Mouse (Mus musculus): ENCODE measurements around the gene Rbfox1. TPM values are rescaled to one million over a fixed set of nuclear protein-coding genes. Genes with fewer than 3 reads are reported as not detected.
A peak's percentile ranks its signal among the peaks of the same experiment; 100 is the strongest.

Gene Rbfox1
- polyA plus RNA-seq, 1 experiment from 2014 or later: 1.6 TPM

- Histone ChIP-seq H3K4me2 (ENCODE audit: low read depth, low read length) (no peak overlapping the region), H3K27ac (ENCODE audit: low read length) (no peak overlapping the region), H3K9ac (ENCODE audit: low read length) (no peak overlapping the region), H3K4me3 (ENCODE audit: low read length) (no peak overlapping the region), H3K27me3 (ENCODE audit: control insufficient read depth, insufficient read depth, low read depth, low read length) (no peaks in the 10 kb centered on the region), H3K9me3 (ENCODE audit: control insufficient read depth, low read length) (no peaks in the 10 kb centered on the region), H3K36me3 (ENCODE audit: control insufficient read depth, insufficient read depth, low read length) (no peaks in the 10 kb centered on the region), H3K4me1 (replicated peaks; ENCODE audit: control insufficient read depth, insufficient read depth, low read length) (no peaks in the 10 kb centered on the region)
- 78% methylated on average over 4 of the region's 4 CpGs for WGBS
- no peak for ATAC-seq (ENCODE audit: low read depth)
These were observed 180.3 kb downstream of the Rbfox1 start for GRCm38 (mm10) chr16:6065481-6065880.

GRCm38 (mm10) chr16:6075442-6076050, 190.4 kb downstream of the Rbfox1 start:
- H3K4me3 ChIP-seq (ENCODE audit: low read length): no peak overlapping the region
- no peak overlapping the region for H3K4me2 ChIP-seq (ENCODE audit: low read depth, low read length)
- no peaks in the 10 kb centered on the region for H3K36me3 ChIP-seq (ENCODE audit: control insufficient read depth, insufficient read depth, low read length)
- 71% methylated on average over 10 of the region's 10 CpGs for WGBS
- no peaks in the 10 kb centered on the region for H3K9me3 ChIP-seq (ENCODE audit: control insufficient read depth, low read length)
- H3K27me3 ChIP-seq (ENCODE audit: control insufficient read depth, insufficient read depth, low read depth, low read length): no peaks in the 10 kb centered on the region
- no peaks in the 10 kb centered on the region for H3K4me1 ChIP-seq (replicated peaks; ENCODE audit: control insufficient read depth, insufficient read depth, low read length)
- no peak overlapping the region for H3K27ac ChIP-seq (ENCODE audit: low read length)
- ATAC-seq (ENCODE audit: low read depth): no peak
- no peak overlapping the region for H3K9ac ChIP-seq (ENCODE audit: low read length)

DNA sequence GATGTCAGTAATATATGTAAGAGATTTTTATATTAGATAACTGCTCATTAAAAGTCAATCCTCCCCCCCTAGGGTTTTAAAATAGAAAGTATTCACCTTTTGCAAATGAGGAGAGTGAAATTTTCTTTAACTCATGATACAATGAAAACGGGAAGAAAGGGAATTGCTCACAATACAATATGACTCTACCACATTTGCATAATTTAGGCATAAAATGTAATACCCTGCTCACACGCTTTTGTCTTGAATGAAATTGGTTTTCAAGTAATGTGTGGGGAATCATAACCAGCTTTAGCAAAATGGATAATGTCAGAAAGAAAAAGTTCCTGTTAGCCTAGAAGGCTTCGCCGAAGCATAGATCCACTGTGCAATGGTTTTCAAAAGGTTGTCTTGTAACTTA, 193.9 kb downstream of the Rbfox1 start:
- 84% methylated on average over 4 of the region's 4 CpGs for WGBS
- ATAC-seq (ENCODE audit: low read depth): no peak
- H3K9ac ChIP-seq (ENCODE audit: low read length): no peak overlapping the region
- no peak overlapping the region for H3K4me3 ChIP-seq (ENCODE audit: low read length)
- H3K4me2 ChIP-seq (ENCODE audit: low read depth, low read length): no peak overlapping the region
- H3K27ac ChIP-seq (ENCODE audit: low read length): no peak overlapping the region
- no peaks in the 10 kb centered on the region for H3K36me3 ChIP-seq (ENCODE audit: control insufficient read depth, insufficient read depth, low read length)
- no peaks in the 10 kb centered on the region for H3K27me3 ChIP-seq (ENCODE audit: control insufficient read depth, insufficient read depth, low read depth, low read length)
- H3K4me1 ChIP-seq (replicated peaks; ENCODE audit: control insufficient read depth, insufficient read depth, low read length): no peaks in the 10 kb centered on the region
- H3K9me3 ChIP-seq (ENCODE audit: control insufficient read depth, low read length): no peaks in the 10 kb centered on the region

DNA sequence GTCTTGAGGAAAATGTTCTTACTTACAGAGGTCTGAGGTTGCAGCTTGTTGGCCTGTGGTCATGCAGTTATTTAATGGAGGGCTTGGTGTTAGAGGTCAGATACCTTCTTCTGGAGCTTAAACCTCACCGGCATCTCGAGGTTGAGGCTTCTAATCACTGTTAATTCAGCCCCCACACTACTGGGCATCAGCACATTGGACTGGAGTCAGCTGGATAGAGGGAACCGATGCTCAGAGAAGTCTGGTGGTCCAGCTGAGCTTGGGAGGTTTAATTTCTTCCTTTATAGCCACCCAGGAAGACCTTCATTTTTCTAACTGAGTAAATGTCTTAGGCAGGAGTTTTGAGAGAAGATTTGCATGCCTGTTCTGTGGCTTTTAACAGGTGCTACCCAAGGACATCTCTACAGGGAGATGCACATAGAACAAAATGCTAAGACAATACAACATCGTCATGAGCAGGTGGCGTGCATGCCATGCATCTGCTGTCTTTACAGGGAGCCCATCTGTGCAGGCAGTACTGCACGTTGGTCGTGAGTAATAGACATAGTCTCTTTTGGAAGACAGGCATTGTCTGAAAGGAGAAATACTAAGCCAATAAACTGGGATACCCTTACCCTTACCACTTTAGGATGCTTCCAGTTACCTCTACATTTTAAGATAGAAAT, 199.7 kb downstream of the Rbfox1 start:
- H3K4me2 ChIP-seq (ENCODE audit: low read depth, low read length): no peak overlapping the region
- ATAC-seq (ENCODE audit: low read depth): no peak
- 70% methylated on average over 7 of the region's 7 CpGs for WGBS

GRCm38 (mm10) chr16:6086200-6086599, 201.0 kb downstream of the Rbfox1 start:
- Histone ChIP-seq H3K27ac (ENCODE audit: low read length) (0 out of 2 replicates have a peak overlapping the region, but pooled peaks have one; percentile 6), H3K9me3 (ENCODE audit: control insufficient read depth, low read length) (no peaks in the 10 kb centered on the region), H3K4me2 (ENCODE audit: low read depth, low read length) (no peak overlapping the region), H3K27me3 (ENCODE audit: control insufficient read depth, insufficient read depth, low read depth, low read length) (no peaks in the 10 kb centered on the region), H3K36me3 (ENCODE audit: control insufficient read depth, insufficient read depth, low read length) (no peaks in the 10 kb centered on the region), H3K4me3 (ENCODE audit: low read length) (no peak overlapping the region), H3K9ac (ENCODE audit: low read length) (no peak overlapping the region), H3K4me1 (replicated peaks; ENCODE audit: control insufficient read depth, insufficient read depth, low read length) (no peaks in the 10 kb centered on the region)
- peak; percentile 77 for ATAC-seq (ENCODE audit: low read depth)
- 31% methylated on average over 3 of the region's 3 CpGs for WGBS

More for the DNA sequence above, 199.7 kb downstream of the Rbfox1 start:
- Histone ChIP-seq H3K9ac (ENCODE audit: low read length) (no peak overlapping the region), H3K4me1 (replicated peaks; ENCODE audit: control insufficient read depth, insufficient read depth, low read length) (no peaks in the 10 kb centered on the region), H3K27ac (ENCODE audit: low read length) (no peak overlapping the region), H3K4me3 (ENCODE audit: low read length) (no peak overlapping the region), H3K27me3 (ENCODE audit: control insufficient read depth, insufficient read depth, low read depth, low read length) (no peaks in the 10 kb centered on the region), H3K36me3 (ENCODE audit: control insufficient read depth, insufficient read depth, low read length) (no peaks in the 10 kb centered on the region), H3K9me3 (ENCODE audit: control insufficient read depth, low read length) (no peaks in the 10 kb centered on the region)

DNA sequence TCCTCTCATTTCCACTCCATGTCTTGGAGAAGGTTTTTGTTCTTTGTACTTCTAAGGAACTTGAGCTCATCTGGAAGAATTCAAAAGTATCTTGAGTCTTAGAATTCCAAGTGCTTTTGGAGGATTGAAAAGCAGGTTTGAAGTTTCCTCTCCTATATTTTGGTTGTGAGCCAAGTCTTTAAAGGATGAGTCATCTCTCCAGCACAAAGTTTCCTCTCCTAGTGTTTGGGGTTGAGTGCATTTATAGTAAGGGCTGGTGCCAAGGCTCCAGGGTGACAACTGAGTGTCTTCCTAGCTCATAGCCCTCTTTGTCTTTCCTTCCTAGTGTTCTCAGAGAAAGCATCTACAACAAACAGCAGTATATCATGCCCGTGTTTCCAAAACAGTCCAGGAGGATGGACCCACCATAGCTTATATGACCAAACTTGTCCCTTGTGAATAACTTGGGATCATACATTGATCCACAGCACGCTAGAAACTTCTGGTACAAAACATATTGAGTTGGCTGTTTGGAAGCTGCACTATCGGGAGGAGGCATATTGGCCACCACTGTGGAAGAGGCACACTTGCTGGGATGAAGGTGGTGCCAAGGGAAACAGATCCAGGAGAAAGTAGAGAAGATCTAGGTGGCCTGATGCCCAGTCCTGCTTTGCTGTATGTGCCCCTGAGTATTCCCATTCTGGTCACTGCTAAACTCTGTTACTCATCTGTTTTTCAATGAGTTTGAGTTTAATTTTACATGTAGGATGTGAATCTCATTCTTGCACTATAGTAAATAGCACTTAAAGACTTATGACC, 206.4 kb downstream of the Rbfox1 start:
- Histone ChIP-seq H3K27ac (ENCODE audit: low read length) (no peak overlapping the region), H3K4me2 (ENCODE audit: low read depth, low read length) (no peak overlapping the region), H3K36me3 (ENCODE audit: control insufficient read depth, insufficient read depth, low read length) (no peaks in the 10 kb centered on the region), H3K9me3 (ENCODE audit: control insufficient read depth, low read length) (no peaks in the 10 kb centered on the region), H3K4me3 (ENCODE audit: low read length) (no peak overlapping the region), H3K27me3 (ENCODE audit: control insufficient read depth, insufficient read depth, low read depth, low read length) (no peaks in the 10 kb centered on the region), H3K9ac (ENCODE audit: low read length) (no peak overlapping the region), H3K4me1 (replicated peaks; ENCODE audit: control insufficient read depth, insufficient read depth, low read length) (no peaks in the 10 kb centered on the region)
- ATAC-seq (ENCODE audit: low read depth): no peak
- WGBS: 84% methylated on average over 3 of the region's 3 CpGs

- ATAC-seq (ENCODE audit: low read depth): no peak
- WGBS: 49% methylated on average over 2 of the region's 2 CpGs
- H3K4me3 ChIP-seq (ENCODE audit: low read length): no peak overlapping the region
- no peak overlapping the region for H3K27ac ChIP-seq (ENCODE audit: low read length)
- H3K27me3 ChIP-seq (ENCODE audit: control insufficient read depth, insufficient read depth, low read depth, low read length): no peaks in the 10 kb centered on the region
- no peaks in the 10 kb centered on the region for H3K4me1 ChIP-seq (replicated peaks; ENCODE audit: control insufficient read depth, insufficient read depth, low read length)
- H3K9me3 ChIP-seq (ENCODE audit: control insufficient read depth, low read length): no peaks in the 10 kb centered on the region
- no peaks in the 10 kb centered on the region for H3K36me3 ChIP-seq (ENCODE audit: control insufficient read depth, insufficient read depth, low read length)
- no peak overlapping the region for H3K9ac ChIP-seq (ENCODE audit: low read length)
- H3K4me2 ChIP-seq (ENCODE audit: low read depth, low read length): no peak overlapping the region
These were observed 210.6 kb downstream of the Rbfox1 start for GRCm38 (mm10) chr16:6095604-6096372.

DNA sequence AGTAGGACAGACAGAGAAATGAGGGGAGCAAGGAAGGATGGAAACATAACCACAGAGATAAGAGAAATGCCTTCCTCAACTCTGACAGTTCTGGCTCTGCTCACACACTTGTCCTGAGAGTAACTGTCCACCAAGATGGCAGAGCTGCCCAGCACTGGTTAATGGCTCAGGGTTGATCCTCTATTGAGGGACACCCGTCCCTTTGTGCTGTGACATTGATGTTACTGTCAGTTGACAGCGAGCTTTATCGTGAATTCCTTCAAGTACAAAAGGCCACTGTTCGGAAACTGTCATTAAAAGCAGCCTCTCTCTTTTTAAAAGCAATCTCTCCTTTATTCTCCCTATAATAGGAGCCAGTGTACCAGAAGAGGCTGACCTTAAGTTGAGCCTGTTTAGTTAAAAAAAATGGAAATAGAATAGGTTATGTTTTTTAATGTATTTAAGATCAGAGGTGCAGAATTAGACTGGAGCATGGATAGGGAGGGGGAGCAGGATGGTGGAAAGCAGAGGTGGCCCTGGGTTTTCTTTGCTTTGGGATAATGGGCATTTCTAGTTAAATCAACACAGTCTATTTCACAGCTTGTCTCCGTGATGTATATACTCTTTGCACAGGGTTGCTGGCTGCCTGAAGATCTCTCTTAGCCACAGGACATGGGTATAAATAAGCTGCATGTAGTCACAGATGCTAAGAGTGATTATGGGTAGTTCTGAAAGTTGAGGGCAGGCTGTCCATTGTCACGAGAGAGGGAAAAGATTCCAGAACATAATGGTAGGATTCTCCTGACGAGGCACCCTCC, 212.3 kb downstream of the Rbfox1 start:
- Histone ChIP-seq H3K27ac (ENCODE audit: low read length) (no peak overlapping the region), H3K4me2 (ENCODE audit: low read depth, low read length) (no peak overlapping the region), H3K9me3 (ENCODE audit: control insufficient read depth, low read length) (no peaks in the 10 kb centered on the region), H3K4me3 (ENCODE audit: low read length) (no peak overlapping the region), H3K4me1 (replicated peaks; ENCODE audit: control insufficient read depth, insufficient read depth, low read length) (no peaks in the 10 kb centered on the region), H3K27me3 (ENCODE audit: control insufficient read depth, insufficient read depth, low read depth, low read length) (no peaks in the 10 kb centered on the region), H3K36me3 (ENCODE audit: control insufficient read depth, insufficient read depth, low read length) (no peaks in the 10 kb centered on the region), H3K9ac (ENCODE audit: low read length) (no peak overlapping the region)
- 61% methylated on average over 7 of the region's 7 CpGs for WGBS
- no peak for ATAC-seq (ENCODE audit: low read depth)

Data from lung, embryonic 16.5 days (tissue).